Mouse (Mus musculus) olfactory bulb, adult 2 months (tissue): ENCODE results near the gene Sdk2. TPM values are rescaled to one million over a fixed set of nuclear protein-coding genes. Genes with fewer than 3 reads are reported as not detected.

Source experiments
- H3K27ac ChIP-seq: fragments of 200-500 bp; 2 replicates; pipeline ENCODE4 v1.5.1; 2012; ENCODE audit warnings: low read depth, low read length; ENCODE audit not compliant: insufficient read depth
- H3K4me1 ChIP-seq: fragments of 200-500 bp; 2 replicates; pipeline ENCODE4 v1.6.1; 2012; ENCODE audit warnings: low read length; ENCODE audit not compliant: control insufficient read depth, insufficient read depth
- H3K4me3 ChIP-seq: fragments of 200-500 bp; 2 replicates; pipeline ENCODE4 v1.5.1; 2012; ENCODE audit warnings: mild to moderate bottlenecking, low read depth, low read length, moderate library complexity; ENCODE audit not compliant: insufficient read depth
- CTCF ChIP-seq: fragments of 200-500 bp; IDR thresholded peaks from 2 replicates; pipeline ENCODE4 v1.5.1; 2012; ENCODE audit warnings: low read depth, mild to moderate bottlenecking, low read length, moderate library complexity; ENCODE audit not compliant: insufficient read depth
- POLR2A ChIP-seq: fragments of 200-500 bp; IDR thresholded peaks from 2 replicates; pipeline ENCODE4 v1.6.1; 2012; ENCODE audit warnings: mild to moderate bottlenecking, low read depth, low read length, moderate library complexity; ENCODE audit not compliant: insufficient read depth
- WGBS: fragments of 180-500 bp; shearing (Covaris S2); methylation state at CpG from one replicate; pipeline ENCODE4 v1.1.7; 2018; 5-methylcytosine and 5-hydroxymethylcytosine counted together
- polyA plus RNA-seq: library from polyadenylated mRNA; stranded (reverse); fragments of >200 nt; gene quantifications from 2 replicates; pipeline ENCODE4 v1.2.4, GENCODE M21; 2012; ENCODE audit warnings: low replicate concordance; ENCODE audit not compliant: missing spikeins, insufficient read depth, insufficient read length

Sdk2 gene
- polyA plus RNA-seq, 1 experiment, result not detected

DNA sequence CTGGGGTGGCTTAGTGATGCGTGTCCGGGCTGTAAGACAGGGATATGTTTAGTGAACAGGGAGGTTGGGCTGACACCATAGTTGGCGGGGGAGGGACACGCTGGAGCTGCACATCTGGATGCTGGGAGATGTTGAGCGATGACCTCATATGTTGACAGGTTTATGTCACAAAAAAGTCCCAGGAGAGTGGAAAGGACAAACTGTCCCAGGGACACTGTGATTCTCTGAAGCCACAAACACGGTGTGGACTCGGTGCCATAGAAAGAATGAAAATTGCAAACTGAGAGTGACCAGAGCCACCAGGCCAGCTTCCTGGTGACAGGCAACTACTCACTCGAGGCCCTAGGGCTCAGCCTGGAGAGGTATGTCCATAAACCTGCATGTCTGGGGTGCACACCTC is 199.8 kb downstream of the Sdk2 start:
- no peak for TF ChIP-seq CTCF
- no peak for TF ChIP-seq POLR2A
- H3K27ac ChIP-seq, result no peak overlapping the region
- H3K4me1 ChIP-seq, result no peaks in the 10 kb centered on the region
- no peak overlapping the region for H3K4me3 ChIP-seq
- 94% methylated on average over 8 of the region's 8 CpGs for WGBS

DNA sequence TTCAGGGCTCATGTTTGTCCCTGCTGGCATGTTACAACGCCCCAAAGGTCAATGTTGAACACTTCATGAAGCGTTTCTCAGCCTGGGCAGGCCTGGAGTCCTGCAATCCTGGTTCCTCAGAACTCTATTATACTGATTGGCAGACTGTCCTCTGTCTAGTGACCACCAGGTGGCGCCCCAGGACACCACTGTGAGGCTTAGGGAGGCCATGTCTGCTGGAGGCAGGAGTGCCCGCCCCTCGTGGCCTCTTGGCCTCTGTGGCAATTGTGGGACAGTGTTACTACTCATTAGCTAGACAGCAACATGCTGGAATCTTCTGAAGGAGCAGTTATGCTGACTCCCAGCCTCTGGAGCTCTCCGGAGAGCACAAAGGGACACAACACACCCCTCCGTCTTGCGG is 201.2 kb downstream of the Sdk2 start:
- Histone ChIP-seq H3K4me1 (no peaks in the 10 kb centered on the region), H3K27ac (no peak overlapping the region), H3K4me3 (no peak overlapping the region)
- WGBS, result 37% methylated on average over 8 of the region's 8 CpGs
- TF ChIP-seq POLR2A (no peak), CTCF (peak; percentile 88)

DNA sequence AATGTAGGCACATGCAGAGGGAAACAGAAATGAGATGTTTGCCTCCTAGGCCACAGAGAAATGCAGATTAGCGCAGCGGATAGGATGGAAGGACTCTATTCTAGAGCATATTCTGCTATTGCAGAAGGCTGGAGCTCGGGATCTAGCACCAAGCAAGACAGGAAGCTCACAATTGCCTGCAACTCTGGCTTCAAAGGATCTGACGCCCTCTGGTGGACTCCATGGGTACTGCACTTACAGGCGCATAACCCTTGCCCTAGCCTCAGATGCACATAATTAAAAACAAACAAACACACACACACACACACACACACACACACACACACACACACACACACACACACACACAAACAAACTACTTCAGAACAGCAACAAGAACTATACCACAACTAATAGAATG is 203.4 kb downstream of the Sdk2 start:
- 85% methylated on average over 5 of the region's 5 CpGs for WGBS
- TF ChIP-seq POLR2A, result no peak
- peak; percentile 47; the same call in 1 of the 2 replicates for TF ChIP-seq CTCF
- Histone ChIP-seq H3K4me1 (no peaks in the 10 kb centered on the region), H3K27ac (no peak overlapping the region), H3K4me3 (no peak overlapping the region)

DNA sequence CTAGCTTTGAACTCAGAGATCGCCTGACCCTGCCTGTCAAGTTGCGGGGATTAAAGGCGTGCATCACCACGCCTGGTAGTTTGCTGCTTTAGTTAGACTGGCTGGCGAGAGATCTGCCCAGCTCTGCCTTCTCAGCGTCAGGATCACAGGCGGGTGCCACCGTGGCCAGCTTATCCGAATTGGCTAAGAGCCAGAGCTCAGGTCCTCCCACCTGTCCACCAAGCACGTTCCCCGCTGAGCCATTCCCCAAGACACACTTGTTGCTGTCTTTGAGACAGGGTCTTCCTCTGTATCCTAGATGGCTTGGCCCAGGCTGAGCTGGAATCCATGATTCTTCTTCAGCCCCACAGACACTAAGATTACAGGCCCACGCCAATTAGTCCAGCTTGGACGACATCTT is 211.2 kb downstream of the Sdk2 start:
- no peak for TF ChIP-seq POLR2A
- no peak for TF ChIP-seq CTCF
- no peak overlapping the region for H3K4me3 ChIP-seq
- H3K27ac ChIP-seq, result no peak overlapping the region
- WGBS, result 81% methylated on average over 13 of the region's 13 CpGs
- H3K4me1 ChIP-seq, result no peaks in the 10 kb centered on the region

DNA sequence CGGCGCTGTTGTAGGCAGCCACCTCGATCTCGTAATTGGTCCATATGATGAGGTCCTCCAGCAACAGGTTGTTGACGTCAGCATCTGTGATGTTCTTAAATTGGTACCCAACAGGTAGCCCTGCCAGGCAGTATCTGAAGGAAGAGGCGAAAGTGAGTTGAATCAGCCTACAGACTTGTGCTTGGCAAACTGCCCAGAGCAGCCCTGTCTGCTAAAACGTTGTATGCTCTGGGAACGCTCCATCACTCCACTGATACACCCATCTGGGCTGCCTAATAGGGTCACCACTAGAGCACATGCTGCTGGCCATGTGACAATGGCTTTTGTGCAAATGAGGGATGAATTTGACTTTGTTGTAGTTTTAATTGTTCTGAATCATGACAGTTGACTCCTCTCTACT is 215.1 kb downstream of the Sdk2 start:
- 72% methylated on average over 8 of the region's 8 CpGs for WGBS
- no peak overlapping the region for H3K4me3 ChIP-seq

DNA sequence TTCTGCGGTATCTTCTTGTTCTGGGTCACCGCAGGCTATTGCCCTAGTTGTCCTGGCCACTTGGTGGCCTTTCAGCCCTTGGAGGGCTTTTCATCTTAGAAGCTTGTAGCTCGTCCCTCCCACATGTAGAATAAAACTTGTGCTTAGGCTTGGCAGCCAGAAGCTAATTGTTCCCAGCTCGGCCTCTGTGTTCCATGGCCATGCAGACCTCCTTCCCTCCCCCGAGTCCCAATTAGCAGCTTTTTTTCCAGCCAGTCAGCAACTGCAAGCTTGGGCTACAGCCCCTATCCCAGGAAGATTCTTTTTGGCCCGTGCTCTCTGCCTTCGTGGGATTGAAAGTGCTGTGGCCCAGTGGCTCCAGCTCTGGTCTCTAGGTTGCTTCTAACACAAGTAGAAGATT is 217.5 kb downstream of the Sdk2 start:
- Histone ChIP-seq H3K4me1 (no peaks in the 10 kb centered on the region), H3K4me3 (no peak overlapping the region), H3K27ac (no peak overlapping the region)
- 79% methylated on average over 7 of the region's 7 CpGs for WGBS
- no peak for TF ChIP-seq CTCF

More for the DNA sequence above, 215.1 kb downstream of the Sdk2 start:
- no peak overlapping the region for H3K27ac ChIP-seq
- H3K4me1 ChIP-seq, result no peaks in the 10 kb centered on the region
- TF ChIP-seq CTCF, result no peak
- TF ChIP-seq POLR2A, result no peak

DNA sequence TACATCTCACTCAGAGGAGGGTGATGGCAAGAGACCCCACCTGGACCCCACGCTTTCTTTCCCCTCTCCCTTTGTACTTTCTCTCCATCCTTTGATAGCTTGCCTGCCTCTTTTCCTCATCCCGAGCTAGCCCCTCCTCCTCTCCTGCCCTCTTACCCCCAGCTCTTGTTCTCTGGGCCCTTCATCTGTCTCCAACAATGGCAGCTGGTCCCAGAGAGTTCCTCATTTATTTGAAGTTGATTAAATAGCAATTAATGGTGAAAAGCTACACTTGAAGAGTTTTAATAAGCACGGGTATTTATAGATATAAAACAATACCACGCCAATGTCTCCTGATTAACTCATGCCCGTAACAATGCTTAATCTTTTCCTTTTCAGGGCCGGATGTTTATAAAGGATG is 222.9 kb downstream of the Sdk2 start:
- WGBS, result 28% methylated on average over 6 of the region's 6 CpGs
- Histone ChIP-seq H3K4me3 (no peak overlapping the region), H3K4me1 (peaks cover 5% of the 10 kb centered on the region; the same call in 1 of the 2 replicates), H3K27ac (no peak overlapping the region)
- TF ChIP-seq POLR2A, result no peak
- TF ChIP-seq CTCF, result no peak

DNA sequence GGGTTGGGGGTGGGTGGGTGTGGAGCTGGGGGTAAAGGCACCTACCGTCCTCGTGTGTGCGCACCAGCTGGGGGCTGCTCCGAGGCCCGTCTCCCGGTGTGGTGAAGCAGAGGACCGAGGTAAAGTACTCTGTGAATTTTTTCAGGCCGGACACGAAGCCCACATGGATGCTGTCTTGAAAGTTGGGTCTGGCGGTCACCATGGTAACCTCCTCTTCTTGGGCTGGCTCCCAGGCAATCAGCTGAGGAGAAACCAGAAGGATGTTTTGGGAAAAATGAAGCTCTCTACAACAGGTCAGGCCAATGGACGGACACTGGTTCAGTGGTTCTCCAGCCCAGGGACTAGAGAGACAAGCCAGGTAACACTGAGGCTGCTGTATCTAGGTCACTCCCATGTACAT is 224.0 kb downstream of the Sdk2 start:
- TF ChIP-seq POLR2A (no peak), CTCF (no peak)
- Histone ChIP-seq H3K4me3 (no peak overlapping the region), H3K4me1 (peaks cover 5% of the 10 kb centered on the region; the same call in 1 of the 2 replicates), H3K27ac (no peak overlapping the region)
- 85% methylated on average over 11 of the region's 11 CpGs for WGBS

DNA sequence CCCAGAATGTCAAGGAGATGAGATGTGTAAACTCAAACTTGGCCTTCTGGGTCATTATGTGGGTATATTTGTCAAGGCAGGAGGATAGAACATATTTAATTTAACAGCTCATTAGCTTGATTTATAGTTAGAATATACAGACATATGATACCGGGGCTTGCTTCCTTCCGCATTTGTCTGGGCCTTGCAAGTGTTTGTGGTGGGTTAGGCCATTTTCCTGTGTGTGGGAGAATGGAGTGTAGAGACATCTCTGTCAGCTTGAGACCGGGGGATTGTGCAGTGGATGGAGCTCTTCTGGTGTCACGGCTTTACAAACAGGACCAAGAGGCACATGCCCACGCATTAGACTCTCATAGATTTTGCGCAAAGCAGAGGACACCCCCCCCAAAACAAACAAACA is 235.2 kb downstream of the Sdk2 start:
- 93% methylated on average over 6 of the region's 6 CpGs for WGBS
- TF ChIP-seq CTCF (no peak), POLR2A (no peak)
- Histone ChIP-seq H3K27ac (no peak overlapping the region), H3K4me1 (peaks cover 3% of the 10 kb centered on the region; the same call in 1 of the 2 replicates), H3K4me3 (no peak overlapping the region)

DNA sequence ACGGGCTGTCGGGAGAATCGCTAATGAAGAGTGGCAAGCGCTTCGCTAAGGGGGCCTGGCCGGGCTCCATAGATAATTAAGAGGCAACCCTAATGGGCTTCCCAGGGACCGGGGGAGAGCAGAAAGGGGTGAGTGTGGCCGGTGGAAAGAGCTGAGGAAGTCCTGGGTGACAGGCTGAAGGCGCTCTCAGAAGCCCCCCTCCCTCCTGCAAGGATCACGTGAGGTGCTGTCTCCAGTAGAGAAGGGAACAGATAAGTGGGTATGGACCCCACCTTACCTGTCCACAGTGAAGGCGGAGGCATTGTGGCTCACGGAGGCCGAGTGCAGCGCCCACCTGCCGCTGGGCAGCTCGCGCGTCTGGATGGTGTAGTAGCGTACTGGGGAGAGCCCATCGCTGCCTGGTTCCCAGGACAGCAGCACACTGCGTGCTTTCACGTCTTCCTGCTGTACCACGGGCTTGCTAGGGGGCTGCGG is 238.7 kb downstream of the Sdk2 start:
- H3K4me3 ChIP-seq, result no peak overlapping the region
- 67% methylated on average over 24 of the region's 24 CpGs for WGBS
- H3K4me1 ChIP-seq, result peaks cover 6% of the 10 kb centered on the region; the same call in 1 of the 2 replicates
- H3K27ac ChIP-seq, result no peak overlapping the region
- TF ChIP-seq POLR2A (no peak), CTCF (no peak)
